Mouse (Mus musculus): ENCODE measurements around the gene Atcay.

- TF ChIP-seq CTCF (conservative IDR thresholded peaks at IDR 0.05; ENCODE audit: insufficient read depth, insufficient read length, low read depth, low read length) (no peak), POLR2A (IDR thresholded peaks at IDR 0.05; ENCODE audit: low read depth, low read length) (no peak)
Observed at GRCm38 (mm10) chr10:81257158-81258039, 26.8 kb upstream of the Atcay start.

All from kidney, adult 2 months (tissue).